Mouse (Mus musculus) thymus, adult 2 months (tissue): ENCODE measurements around the gene Trim11. TPM values are rescaled to one million over a fixed set of nuclear protein-coding genes. Genes with fewer than 3 reads are reported as not detected.

Experiments
- DNase-seq: peaks from one replicate; pipeline ENCODE4 v3.0.0; 2021
- H3K27ac ChIP-seq: fragments of 200-500 bp; 2 replicates; pipeline ENCODE4 v1.5.1; 2012; ENCODE audit warnings: low read length, control low read depth; ENCODE audit not compliant: control insufficient read depth, insufficient read depth
- H3K27me3 ChIP-seq: fragments of 200-500 bp; 2 replicates; pipeline ENCODE4 v1.6.1; 2012; ENCODE audit warnings: mild to moderate bottlenecking, low read length, moderate library complexity, mixed read lengths; ENCODE audit not compliant: control insufficient read depth, insufficient read depth
- H3K36me3 ChIP-seq: fragments of 200-500 bp; 2 replicates; pipeline ENCODE4 v1.6.1; 2012; ENCODE audit warnings: mild to moderate bottlenecking, low read length, moderate library complexity; ENCODE audit not compliant: control insufficient read depth, insufficient read depth
- H3K4me1 ChIP-seq: fragments of 200-500 bp; replicated peaks from 2 replicates; pipeline ENCODE4 v1.6.1; 2012; ENCODE audit warnings: low read length; ENCODE audit not compliant: control insufficient read depth, insufficient read depth
- H3K4me3 ChIP-seq: fragments of 200-500 bp; 2 replicates; pipeline ENCODE4 v1.5.1; 2012; ENCODE audit warnings: mild to moderate bottlenecking, low read length, control low read depth, moderate library complexity; ENCODE audit not compliant: control insufficient read depth, insufficient read depth
- CTCF ChIP-seq: fragments of 200-500 bp; IDR thresholded peaks from 2 replicates; pipeline ENCODE4 v1.5.1; 2012; ENCODE audit warnings: mild to moderate bottlenecking, control low read depth, low read length, moderate library complexity, borderline replicate concordance; ENCODE audit not compliant: control insufficient read depth, poor library complexity, insufficient read depth; ENCODE audit errors: extremely low read depth
- POLR2A ChIP-seq: fragments of 200-500 bp; IDR thresholded peaks from 2 replicates; pipeline ENCODE4 v1.6.1; 2012; ENCODE audit warnings: mild to moderate bottlenecking, low read length, control low read depth, moderate library complexity; ENCODE audit not compliant: control insufficient read depth, poor library complexity, insufficient read depth; ENCODE audit errors: extremely low read depth
- WGBS: fragments of 180-500 bp; shearing (Covaris S2); methylation state at CpG from one replicate; pipeline ENCODE4 v1.1.7; 2018; 5-methylcytosine and 5-hydroxymethylcytosine counted together
- polyA plus RNA-seq: library from polyadenylated mRNA; depleted of rRNA; stranded (reverse); fragments of >200 nt; gene quantifications from 2 replicates; pipeline ENCODE4 v1.2.3, GENCODE M21; 2012; rRNA removed

Gene Trim11
- 114 and 119 TPM in 2 replicates for polyA plus RNA-seq

DNA sequence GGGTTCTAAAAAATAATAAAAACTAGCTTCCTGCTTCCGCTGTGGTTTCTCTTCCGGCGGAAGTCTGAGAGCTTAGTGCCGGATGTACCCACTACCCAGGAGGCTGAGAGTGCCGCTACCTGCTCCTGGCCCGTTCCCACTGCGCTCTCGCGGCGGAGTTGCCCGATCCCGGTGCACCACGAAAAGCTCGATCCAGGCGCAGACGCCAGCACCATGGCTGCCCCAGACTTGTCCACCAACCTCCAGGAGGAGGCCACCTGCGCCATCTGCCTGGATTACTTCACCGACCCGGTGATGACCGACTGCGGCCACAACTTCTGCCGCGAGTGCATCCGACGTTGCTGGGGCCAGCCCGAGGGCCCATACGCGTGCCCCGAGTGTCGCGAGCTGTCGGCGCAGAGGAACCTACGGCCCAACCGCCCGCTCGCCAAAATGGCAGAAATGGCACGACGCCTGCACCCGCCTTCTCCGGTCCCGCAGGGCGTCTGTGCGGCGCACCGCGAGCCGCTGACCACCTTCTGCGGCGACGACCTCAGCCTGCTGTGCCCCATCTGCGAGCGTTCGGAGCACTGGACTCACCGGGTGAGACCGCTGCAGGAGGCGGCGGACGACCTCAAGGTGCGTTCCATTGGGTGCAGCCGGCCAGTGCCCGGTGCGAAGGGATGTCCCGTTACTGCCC is at the start of gene Trim11:
Gene Trim11, plus strand, starts transcription at position 67 of the 679 bp plus-strand sequence.
- peak; percentile 75 for DNase-seq
- no peaks in the 10 kb centered on the region for H3K36me3 ChIP-seq
- peaks cover 40% of the 10 kb centered on the region for H3K4me1 ChIP-seq
- WGBS, result under 1% methylated on average over 64 of the region's 64 CpGs
- peak within 1 kb of the TSS; percentile 51 for H3K27ac ChIP-seq
- peak; percentile 85 for TF ChIP-seq POLR2A
- TF ChIP-seq CTCF, result no peak
- no peaks in the 10 kb centered on the region for H3K27me3 ChIP-seq
- H3K4me3 ChIP-seq, result peak within 1 kb of the TSS; percentile 95

DNA sequence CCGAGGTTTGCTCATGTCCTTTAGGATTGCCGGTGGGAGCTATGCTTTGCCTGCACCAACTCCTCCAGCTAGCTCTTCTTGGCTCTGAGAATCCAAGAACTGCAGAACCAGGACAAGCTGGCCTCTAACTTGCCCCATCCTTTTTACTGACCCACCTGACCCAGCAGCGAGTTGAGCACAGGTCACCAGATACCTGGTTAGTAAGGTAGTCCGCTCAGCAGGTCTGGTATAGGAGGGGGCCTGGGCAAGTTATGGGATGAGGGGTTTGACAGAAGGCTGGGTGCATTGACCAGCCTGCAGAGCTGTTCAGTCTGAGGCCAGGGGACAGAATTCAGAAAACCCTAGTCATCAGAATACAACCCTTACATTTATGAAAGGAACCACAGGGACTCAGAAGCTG is 48.8 kb upstream of the Trim11 start:
- Histone ChIP-seq H3K27me3 (no peaks in the 10 kb centered on the region), H3K36me3 (peaks cover 19% of the 10 kb centered on the region), H3K27ac (no peak overlapping the region), H3K4me1 (peaks cover 3% of the 10 kb centered on the region; the same call in 1 of the 2 replicates), H3K4me3 (no peak overlapping the region)
- DNase-seq, result no peak
- TF ChIP-seq CTCF (no peak), POLR2A (no peak)
- 85% methylated on average over 4 of the region's 4 CpGs for WGBS

- Histone ChIP-seq H3K36me3 (peaks cover 19% of the 10 kb centered on the region), H3K27ac (no peak overlapping the region), H3K4me3 (no peak overlapping the region), H3K4me1 (peaks cover 3% of the 10 kb centered on the region; the same call in 1 of the 2 replicates), H3K27me3 (no peaks in the 10 kb centered on the region)
- no peak for TF ChIP-seq CTCF
- TF ChIP-seq POLR2A, result no peak
- 80% methylated on average over 3 of the region's 3 CpGs for WGBS
- no peak for DNase-seq
Measured at GRCm38 (mm10) chr11:58929641-58930040, 48.3 kb upstream of the Trim11 start.

- Histone ChIP-seq H3K36me3 (peaks cover 19% of the 10 kb centered on the region), H3K27me3 (no peaks in the 10 kb centered on the region), H3K4me3 (no peak overlapping the region), H3K27ac (no peak overlapping the region), H3K4me1 (peaks cover 3% of the 10 kb centered on the region; the same call in 1 of the 2 replicates)
- no peak for DNase-seq
- no peak for TF ChIP-seq CTCF
- no peak for TF ChIP-seq POLR2A
- WGBS, result 97% methylated on average over 3 of the region's 3 CpGs
Measured at GRCm38 (mm10) chr11:58930254-58930653, 47.6 kb upstream of the Trim11 start.

DNA sequence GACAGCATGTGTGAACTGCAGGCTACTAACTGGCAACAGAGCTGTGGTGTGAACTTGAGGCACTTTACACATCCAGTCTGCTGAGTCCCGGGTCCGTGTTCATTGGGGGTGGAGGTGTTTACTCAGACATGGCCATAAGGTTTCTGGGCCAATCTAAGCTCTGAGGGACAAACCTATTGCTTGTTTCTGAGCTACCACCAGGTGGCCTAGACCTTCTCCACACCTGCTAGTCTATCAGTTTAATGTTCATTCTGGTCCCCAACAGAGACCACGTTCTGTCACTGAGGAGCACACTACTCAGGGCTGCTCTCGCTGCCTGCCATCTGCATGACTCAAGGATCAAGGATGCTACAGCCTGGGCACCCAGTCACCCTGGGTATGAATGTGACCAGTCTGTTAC is 46.3 kb upstream of the Trim11 start:
- no peak for DNase-seq
- Histone ChIP-seq H3K27ac (no peak overlapping the region), H3K27me3 (no peaks in the 10 kb centered on the region), H3K36me3 (peaks cover 21% of the 10 kb centered on the region), H3K4me3 (no peak overlapping the region), H3K4me1 (peaks cover 6% of the 10 kb centered on the region; the same call in 1 of the 2 replicates)
- TF ChIP-seq CTCF (no peak), POLR2A (no peak)
- 77% methylated on average over 4 of the region's 4 CpGs for WGBS

DNA sequence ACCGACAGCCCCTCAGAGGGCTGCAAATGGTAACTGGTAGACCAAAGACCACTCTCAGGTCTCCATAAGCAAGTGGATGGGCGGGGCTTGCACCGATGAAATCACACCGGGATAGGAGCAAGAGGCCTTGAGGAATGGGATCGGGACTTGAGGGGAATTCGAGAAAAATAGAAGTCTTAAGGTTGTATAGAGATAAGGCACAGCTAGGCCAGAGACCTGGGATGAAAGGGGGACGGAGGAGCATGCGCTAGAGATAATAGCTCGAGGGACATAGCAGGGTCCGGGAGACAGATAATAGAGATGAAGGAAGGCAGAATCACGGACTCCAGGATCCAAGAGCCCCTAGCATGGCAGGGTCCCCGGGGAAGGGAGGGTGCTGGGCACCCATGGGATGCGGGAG is 40.0 kb upstream of the Trim11 start:
- no peak for DNase-seq
- no peak overlapping the region for H3K27ac ChIP-seq
- 5% methylated on average over 13 of the region's 13 CpGs for WGBS
- H3K27me3 ChIP-seq, result no peaks in the 10 kb centered on the region
- no peak for TF ChIP-seq CTCF
- no peak for TF ChIP-seq POLR2A
- peak overlapping the region; percentile 76 for H3K4me3 ChIP-seq
- peaks cover 14% of the 10 kb centered on the region for H3K4me1 ChIP-seq
- H3K36me3 ChIP-seq, result peaks cover 15% of the 10 kb centered on the region
